Mouse (Mus musculus) kidney, postnatal 36 days (tissue): ENCODE measurements at regions not wholly inside any gene's neighbourhood (a gene's known extent, or its start where the extent isn't known, plus 50 kb on each side); places are given as distances from the start of the nearest gene placed in this dataset.

Source experiments
- DNase-seq, 2 experiments: peaks; one replicate each; pipeline ENCODE4 v3.0.0; 2021 to 2022; ENCODE audit warnings: mixed read lengths in 2 of 2

GRCm38 (mm10) chr19:27558199-27558598 is 128.6 kb upstream of the Pum3 start:
- DNase-seq, result no peak

GRCm38 (mm10) chr19:27556697-27557096 is 127.1 kb upstream of the Pum3 start:
- DNase-seq, result no peak

GRCm38 (mm10) chr19:27554841-27555240 is 125.2 kb upstream of the Pum3 start:
- no peak for DNase-seq

GRCm38 (mm10) chr19:27553266-27553665 is 123.6 kb upstream of the Pum3 start:
- DNase-seq, result no peak

- DNase-seq, result no peak
Measured at GRCm38 (mm10) chr19:27537746-27538145, 108.1 kb upstream of the Pum3 start.

GRCm38 (mm10) chr19:27537066-27537465 is 107.4 kb upstream of the Pum3 start:
- no peak for DNase-seq

- no peak for DNase-seq
Measured at GRCm38 (mm10) chr19:27527940-27528558, 98.4 kb upstream of the Pum3 start.

- no peak for DNase-seq
Measured at GRCm38 (mm10) chr19:27519326-27520061, 89.9 kb upstream of the Pum3 start.

- DNase-seq, result no peak
Measured at GRCm38 (mm10) chr19:27514267-27514666, 84.6 kb upstream of the Pum3 start.

- no peak for DNase-seq
Measured at GRCm38 (mm10) chr19:27513535-27513934, 83.9 kb upstream of the Pum3 start.

- DNase-seq, result peak in 1 of 2 experiments; percentile 18
Measured at GRCm38 (mm10) chr19:27511340-27511739, 81.7 kb upstream of the Pum3 start.

GRCm38 (mm10) chr19:27509956-27510639 is 80.5 kb upstream of the Pum3 start:
- DNase-seq, result no peak

GRCm38 (mm10) chr19:27498278-27498677 is 68.7 kb upstream of the Pum3 start:
- DNase-seq, result no peak

- DNase-seq, result peak; percentile 30 to 46
Measured at GRCm38 (mm10) chr19:27492468-27492867, 62.8 kb upstream of the Pum3 start.

GRCm38 (mm10) chr19:27491873-27492272 is 62.2 kb upstream of the Pum3 start:
- DNase-seq, result peak; percentile 1 to 5

GRCm38 (mm10) chr19:27489053-27489452 is 59.4 kb upstream of the Pum3 start:
- DNase-seq, result no peak
